Mouse (Mus musculus) A20 (cell line): Measurements from ENCODE around the gene Sf3a1.
A peak's percentile ranks its signal among the peaks of the same experiment; 100 is the strongest.

Source experiments
- DNase-seq: peaks from one replicate; pipeline ENCODE4 v3.0.0-alpha.2; 2011; ENCODE audit warnings: low read depth, low spot score

Gene Sf3a1

DNA sequence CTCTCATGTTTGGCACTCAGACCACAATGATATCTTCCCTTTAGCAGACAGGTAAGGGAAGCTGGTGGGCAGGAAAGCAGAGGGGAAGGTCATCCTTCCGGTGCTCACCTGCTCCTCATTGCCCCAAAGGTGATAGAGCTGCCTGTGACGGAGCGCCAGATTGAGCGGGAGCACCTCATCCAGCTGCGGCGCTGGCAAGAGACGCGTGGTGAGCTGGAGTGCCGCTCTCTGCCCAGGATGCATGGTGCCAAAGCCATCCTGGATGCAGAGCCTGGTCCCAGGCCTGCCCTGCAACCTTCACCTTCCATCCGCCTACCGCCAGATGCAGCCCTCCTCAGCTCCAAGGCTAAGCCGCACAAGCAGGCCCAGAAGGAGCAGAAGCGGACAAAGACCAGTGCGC lies 54.4 kb downstream of the Sf3a1 start:
- DNase-seq, result no peak

DNA sequence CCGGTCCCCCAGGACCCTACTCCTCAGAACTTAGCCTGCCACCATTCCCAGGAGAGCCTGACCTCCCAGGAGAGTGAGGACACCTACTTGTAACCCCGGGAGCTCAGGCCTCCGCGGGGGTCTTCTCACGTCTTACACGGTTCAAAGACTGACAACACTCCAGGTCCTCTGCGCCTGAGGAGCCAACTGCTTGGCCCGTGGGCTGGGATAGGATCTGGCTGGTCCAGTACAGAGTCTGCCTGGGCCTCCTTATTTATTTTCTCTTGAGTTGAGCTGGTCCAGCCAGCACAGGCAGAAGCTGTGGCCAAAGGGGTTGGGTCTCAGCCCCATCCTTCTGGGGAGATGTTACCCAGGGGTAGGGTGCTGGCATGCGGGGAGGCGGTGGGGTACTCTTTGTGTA lies 54.9 kb downstream of the Sf3a1 start:
- no peak for DNase-seq

DNA sequence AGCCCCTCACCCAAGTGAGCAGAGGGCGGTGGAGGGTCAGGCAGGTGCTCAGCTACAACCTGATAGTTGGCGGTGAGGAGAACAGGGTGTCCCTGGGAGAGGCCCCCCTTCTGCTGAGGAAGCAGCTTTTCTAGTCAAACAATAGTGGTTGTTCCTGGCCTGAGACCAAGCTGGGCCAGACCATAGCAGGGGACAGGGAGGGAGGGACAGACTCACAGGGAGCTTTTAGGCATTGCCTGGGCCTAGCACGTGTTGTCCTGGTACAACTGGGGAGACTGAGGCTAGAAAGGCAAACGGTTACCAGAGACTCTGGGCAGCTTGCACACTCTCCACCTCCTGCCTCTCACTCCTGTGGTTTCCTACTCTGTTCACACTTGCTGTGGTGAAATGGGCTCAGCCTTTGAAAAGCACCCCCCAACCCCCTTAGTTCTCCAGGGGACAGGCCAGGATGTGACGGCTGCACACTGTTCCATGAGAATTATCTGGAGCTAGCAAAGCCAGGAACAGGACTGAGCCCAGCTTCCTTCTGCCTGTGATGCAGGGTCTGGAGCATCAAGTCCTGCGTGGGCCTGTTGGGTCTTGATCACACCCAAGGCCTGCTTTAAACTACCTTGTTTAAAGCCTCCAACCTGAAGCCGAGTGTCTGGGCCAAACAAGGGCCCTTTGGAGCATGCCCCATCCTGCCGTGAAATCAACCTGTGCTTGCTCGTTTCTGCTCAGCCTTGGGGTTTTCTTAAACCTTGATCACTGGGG lies 56.3 kb downstream of the Sf3a1 start:
- no peak for DNase-seq

- DNase-seq, result peak; percentile 91
Observed at GRCm38 (mm10) chr11:4217914-4218629, 57.9 kb downstream of the Sf3a1 start, which contains the start of gene Castor1. TSS of gene Castor1 (plus strand) at chr11:4218225.

DNA sequence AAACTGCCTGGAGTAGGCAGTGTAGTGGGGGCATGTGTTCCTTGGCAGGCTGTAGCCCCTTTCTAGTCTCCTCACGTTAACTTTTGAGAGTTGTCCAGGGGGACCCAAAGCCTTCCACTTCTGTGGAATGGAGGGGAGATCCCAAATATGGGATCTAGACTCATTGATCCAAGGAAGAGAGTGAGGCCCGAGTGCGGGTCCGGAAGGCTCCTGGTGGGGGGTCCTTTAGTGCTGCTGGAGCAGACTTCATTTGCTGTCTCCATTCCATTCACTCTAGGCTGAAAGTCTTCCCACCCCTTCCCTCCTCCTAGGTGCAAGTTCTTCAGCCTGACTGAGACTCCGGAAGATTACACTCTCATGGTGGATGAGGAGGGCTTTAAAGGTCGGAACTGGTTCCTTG lies 58.5 kb downstream of the Sf3a1 start:
- DNase-seq, result no peak

DNA sequence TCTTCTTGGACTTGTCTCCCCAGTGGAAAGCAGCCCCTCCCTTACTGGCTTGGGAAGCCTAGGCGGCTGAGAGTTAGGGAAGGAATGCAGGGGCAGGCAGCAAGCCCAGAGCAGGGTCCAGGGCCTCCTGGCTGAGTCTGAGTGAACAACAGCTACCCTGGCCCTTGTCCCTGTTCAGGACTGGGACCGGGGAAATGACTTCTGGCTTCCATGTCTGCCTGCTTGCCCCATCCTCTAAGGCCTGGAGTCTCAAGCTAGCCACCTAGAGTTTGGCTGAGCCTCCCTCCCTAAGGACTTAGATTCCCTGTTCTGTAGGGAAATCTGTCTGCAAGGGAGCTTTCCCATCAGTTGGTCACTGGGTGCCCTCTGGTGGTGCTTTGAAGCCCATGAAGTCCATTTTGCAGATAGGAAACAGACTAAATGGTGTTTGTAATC lies 59.2 kb downstream of the Sf3a1 start:
- peak; percentile 66 for DNase-seq

DNA sequence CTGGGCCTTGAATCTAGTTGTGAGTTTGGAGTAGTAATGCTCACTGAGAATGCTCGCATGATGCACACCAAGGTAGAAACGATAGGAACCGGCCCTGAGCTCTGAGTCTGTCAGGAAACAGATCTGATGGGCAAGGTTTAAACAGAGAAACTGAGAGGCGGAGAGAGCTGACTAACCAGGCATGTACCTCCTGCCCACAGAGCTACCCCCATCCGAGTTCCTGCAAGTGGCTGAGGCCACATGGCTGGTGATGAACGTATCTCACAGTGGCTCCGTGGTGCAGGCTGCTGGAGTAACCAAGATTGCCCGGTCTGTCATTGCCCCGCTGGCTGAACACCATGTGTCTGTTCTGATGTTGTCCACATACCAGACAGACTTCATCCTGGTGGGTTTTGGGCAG lies 59.8 kb downstream of the Sf3a1 start:
- DNase-seq, result peak; percentile 10

DNA sequence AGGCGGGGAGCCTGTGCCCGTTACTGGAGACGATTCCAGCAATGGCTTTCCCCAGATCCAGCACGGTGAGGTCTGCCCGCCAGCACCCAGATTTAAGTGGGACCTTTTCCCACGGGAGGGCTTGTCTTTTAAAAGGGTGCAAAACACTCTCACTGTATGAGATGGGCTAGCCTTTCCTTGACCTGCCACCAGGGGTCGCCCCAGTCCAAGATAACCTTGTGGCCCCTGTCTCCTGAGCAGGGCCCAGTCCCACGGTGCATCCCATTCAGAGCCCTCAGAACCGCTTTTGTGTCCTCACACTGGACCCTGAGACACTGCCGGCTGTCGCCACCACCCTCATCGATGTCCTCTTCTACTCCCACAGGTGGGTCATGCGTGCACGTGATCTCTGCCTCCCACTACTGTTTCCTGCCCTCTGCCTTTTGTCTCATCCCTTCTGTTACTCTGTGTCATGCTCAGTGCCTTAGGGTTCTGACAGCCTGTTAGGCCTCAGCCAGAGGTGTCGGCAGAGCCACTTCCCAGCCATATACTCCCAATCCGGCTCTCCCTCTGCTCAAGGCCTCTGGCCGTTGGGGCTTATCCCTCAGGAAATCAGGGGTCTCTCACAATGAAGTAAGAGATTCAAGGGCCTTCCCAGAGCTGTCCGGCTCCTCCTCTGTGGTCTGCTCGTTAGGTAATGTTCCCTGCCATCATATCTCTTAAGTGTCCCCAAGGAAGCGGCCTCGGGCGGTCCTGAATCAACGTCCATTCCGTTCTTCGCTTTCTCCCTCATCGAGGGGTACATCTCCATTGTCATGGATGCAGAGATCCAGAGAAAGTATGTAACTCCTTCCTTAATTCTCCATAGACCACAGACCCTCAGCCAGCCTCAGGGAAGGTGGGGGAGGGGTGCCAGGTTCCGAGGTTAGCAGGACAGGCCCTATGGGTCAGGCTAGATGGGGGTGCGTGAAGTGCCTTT lies 60.6 kb downstream of the Sf3a1 start:
- DNase-seq, result peak; percentile 75

DNA sequence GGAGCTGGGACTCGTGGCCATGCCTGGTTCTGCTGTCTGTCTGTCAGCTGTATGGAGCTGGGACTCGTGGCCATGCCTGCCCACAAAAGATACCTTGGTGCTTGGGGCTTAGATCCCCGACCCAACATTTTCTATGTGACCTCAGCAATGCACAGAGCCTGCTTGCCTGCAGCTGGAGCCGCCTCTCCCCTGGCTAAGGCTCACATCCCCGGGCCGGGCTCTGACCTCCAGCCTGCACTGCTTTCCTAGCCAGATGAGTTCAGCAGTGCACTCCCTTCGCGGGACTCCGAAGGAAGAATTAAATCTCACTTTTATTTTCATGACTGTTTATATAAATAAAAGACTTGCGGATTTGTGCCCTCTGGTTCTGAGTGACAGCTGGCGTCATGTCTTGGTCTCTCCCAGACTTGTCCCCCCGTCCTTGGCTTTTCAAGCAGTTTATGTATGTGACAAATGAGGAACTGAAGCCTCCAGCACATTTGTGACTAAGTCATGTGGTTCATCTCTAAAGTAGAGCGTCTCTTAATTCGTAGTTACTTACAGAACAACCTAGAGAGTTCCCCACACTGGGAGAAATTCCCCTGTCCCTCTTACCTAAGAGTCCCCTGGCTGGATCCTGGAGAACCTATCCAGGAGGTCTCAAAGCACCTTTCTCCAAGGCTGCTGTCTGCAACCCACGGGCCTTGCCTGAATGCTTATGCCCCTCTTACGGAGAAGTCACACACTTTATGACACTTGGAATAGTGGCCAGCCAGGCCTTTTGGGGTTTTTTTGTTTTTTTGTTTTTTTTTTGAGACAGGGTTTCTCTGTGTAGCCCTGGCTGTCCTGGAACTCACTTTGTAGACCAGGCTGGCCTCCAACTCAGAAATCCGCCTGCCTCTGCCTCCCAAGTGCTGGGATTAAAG lies 62.1 kb downstream of the Sf3a1 start:
- peak; percentile 67 for DNase-seq

- DNase-seq, result no peak
Observed at GRCm38 (mm10) chr11:4223393-4224188, 63.4 kb downstream of the Sf3a1 start.

GRCm38 (mm10) chr11:4224223-4224622 lies 64.1 kb downstream of the Sf3a1 start:
- no peak for DNase-seq

DNA sequence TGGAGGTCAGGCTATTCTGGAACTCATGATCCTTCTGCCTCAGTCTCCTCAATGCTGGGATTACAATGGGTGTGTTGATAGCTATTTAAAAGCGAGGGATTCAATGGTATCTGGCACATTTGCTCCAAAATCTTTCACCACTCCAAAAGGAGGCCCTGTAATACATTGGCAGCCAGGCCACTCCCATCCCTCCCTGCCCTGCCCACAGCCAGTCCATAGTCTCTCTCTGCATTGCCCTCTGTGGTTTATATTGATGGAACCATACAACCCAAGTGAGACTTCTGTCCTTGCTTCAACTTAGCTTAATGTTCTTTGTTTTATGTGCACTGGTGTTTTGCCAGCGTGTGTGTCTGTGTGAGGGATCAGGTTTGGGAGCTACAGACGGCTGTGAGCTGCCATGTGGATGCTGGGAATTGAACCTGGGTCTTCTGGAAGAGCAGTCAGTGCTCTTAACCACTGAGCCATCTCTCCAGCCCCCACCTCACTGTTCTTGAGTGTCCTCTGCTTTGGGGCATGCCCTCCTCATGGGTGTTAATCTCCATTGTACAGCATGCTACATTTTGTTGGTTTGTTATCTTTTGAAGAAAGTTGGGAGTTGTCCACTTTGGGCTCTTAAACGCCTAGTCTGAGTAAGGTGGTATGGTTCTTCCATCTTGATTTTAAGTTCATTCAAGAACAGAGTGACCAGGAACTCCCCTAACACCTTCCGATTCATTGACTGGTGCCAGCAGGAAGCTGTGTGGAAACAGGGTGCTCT lies 66.6 kb downstream of the Sf3a1 start:
- no peak for DNase-seq

- DNase-seq, result no peak
Observed at GRCm38 (mm10) chr11:4228463-4228862, 68.3 kb downstream of the Sf3a1 start.

GRCm38 (mm10) chr11:4229841-4230240 lies 69.7 kb downstream of the Sf3a1 start:
- DNase-seq, result no peak

DNA sequence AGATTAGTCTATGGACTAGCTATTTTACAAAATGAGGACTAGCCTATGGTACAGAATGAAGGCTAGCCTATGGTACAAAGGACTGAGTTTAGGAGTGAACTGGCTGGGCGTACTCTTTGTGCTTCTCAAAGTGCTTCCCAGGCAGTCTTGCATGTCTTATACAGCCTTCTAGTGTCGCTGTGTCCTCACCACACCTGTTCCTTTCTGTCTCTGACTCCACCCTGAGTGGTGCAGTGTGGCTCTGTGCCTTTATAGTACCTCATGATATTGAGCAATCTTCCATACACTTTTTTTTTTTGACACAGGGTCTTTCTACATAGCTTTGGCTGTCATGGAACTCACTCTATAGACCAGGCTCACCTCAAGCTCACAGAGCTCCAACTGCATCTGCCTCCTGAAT lies 71.3 kb downstream of the Sf3a1 start:
- DNase-seq, result no peak
